Mouse (Mus musculus): ENCODE results near the gene Btbd11. TPM values are rescaled to one million over a fixed set of nuclear protein-coding genes. Genes with fewer than 3 reads are reported as not detected.

The Btbd11 gene
- polyA plus RNA-seq, 1 experiment from 2014 or later = 7.5 TPM

- ATAC-seq (ENCODE audit: insufficient number of reproducible peaks, low FRiP score, low TSS enrichment, low read depth) (no peak), DNase-seq (ENCODE audit: low spot score) (no peak)
- Histone ChIP-seq H3K27me3 (ENCODE audit: control insufficient read depth, insufficient read depth, low read length) (no peaks in the 10 kb centered on the region), H3K4me3 (ENCODE audit: low read depth, low read length) (no peak overlapping the region), H3K4me1 (ENCODE audit: control insufficient read depth, insufficient read depth, low read length) (peaks cover 8% of the 10 kb centered on the region), H3K36me3 (ENCODE audit: control insufficient read depth, insufficient read depth, low read length) (no peaks in the 10 kb centered on the region), H3K4me2 (ENCODE audit: low read depth, severe bottlenecking) (no peak overlapping the region), H3K9me3 (ENCODE audit: control insufficient read depth, low read length) (no peaks in the 10 kb centered on the region), H3K9ac (ENCODE audit: low read length) (no peak overlapping the region), H3K27ac (replicated peaks; ENCODE audit: low read depth, low read length) (no peak overlapping the region)
- 90% methylated on average over 1 of the region's 1 CpGs for WGBS
Observed at GRCm38 (mm10) chr10:85509000-85509399, 122.4 kb downstream of the Btbd11 start.

DNA sequence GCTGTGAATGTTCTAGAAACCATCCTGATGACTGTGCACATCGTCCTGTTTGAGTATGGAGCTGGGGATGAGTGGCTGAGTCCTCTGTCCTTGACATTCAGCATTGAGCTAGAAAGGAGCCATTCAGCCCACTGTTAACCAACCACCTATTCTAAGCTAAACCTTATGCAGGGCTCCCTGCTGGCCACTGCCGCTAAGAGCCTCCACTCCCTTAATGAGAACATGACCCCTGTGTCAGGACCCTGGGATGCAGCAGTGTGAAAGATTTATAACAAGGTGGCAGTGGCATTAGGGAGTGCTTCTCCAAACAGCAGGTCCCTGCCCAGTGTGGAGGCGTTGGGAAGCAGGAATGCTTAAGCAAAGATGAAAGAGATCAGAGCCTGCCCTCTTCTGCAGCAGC lies 123.7 kb downstream of the Btbd11 start:
- 4% methylated on average over 3 of the region's 3 CpGs for WGBS

GRCm38 (mm10) chr10:85512808-85513207 lies 126.2 kb downstream of the Btbd11 start:
- Histone ChIP-seq H3K4me2 (ENCODE audit: low read depth, severe bottlenecking) (no peak overlapping the region), H3K4me3 (ENCODE audit: low read depth, low read length) (no peak overlapping the region), H3K9me3 (ENCODE audit: control insufficient read depth, low read length) (no peaks in the 10 kb centered on the region), H3K36me3 (ENCODE audit: control insufficient read depth, insufficient read depth, low read length) (no peaks in the 10 kb centered on the region), H3K4me1 (ENCODE audit: control insufficient read depth, insufficient read depth, low read length) (peaks cover 21% of the 10 kb centered on the region), H3K9ac (ENCODE audit: low read length) (no peak overlapping the region), H3K27me3 (ENCODE audit: control insufficient read depth, insufficient read depth, low read length) (no peaks in the 10 kb centered on the region), H3K27ac (replicated peaks; ENCODE audit: low read depth, low read length) (no peak overlapping the region)
- DNase-seq (ENCODE audit: low spot score) (no peak), ATAC-seq (ENCODE audit: insufficient number of reproducible peaks, low FRiP score, low TSS enrichment, low read depth) (no peak)
- 70% methylated on average over 5 of the region's 5 CpGs for WGBS

More for the DNA sequence above, 123.7 kb downstream of the Btbd11 start:
- Histone ChIP-seq H3K27me3 (ENCODE audit: control insufficient read depth, insufficient read depth, low read length) (no peaks in the 10 kb centered on the region), H3K27ac (replicated peaks; ENCODE audit: low read depth, low read length) (no peak overlapping the region), H3K4me1 (ENCODE audit: control insufficient read depth, insufficient read depth, low read length) (peaks cover 8% of the 10 kb centered on the region), H3K4me3 (ENCODE audit: low read depth, low read length) (no peak overlapping the region), H3K4me2 (ENCODE audit: low read depth, severe bottlenecking) (no peak overlapping the region), H3K9me3 (ENCODE audit: control insufficient read depth, low read length) (no peaks in the 10 kb centered on the region), H3K36me3 (ENCODE audit: control insufficient read depth, insufficient read depth, low read length) (no peaks in the 10 kb centered on the region), H3K9ac (ENCODE audit: low read length) (no peak overlapping the region)
- no peak for DNase-seq (ENCODE audit: low spot score)
- no peak for ATAC-seq (ENCODE audit: insufficient number of reproducible peaks, low FRiP score, low TSS enrichment, low read depth)

DNA sequence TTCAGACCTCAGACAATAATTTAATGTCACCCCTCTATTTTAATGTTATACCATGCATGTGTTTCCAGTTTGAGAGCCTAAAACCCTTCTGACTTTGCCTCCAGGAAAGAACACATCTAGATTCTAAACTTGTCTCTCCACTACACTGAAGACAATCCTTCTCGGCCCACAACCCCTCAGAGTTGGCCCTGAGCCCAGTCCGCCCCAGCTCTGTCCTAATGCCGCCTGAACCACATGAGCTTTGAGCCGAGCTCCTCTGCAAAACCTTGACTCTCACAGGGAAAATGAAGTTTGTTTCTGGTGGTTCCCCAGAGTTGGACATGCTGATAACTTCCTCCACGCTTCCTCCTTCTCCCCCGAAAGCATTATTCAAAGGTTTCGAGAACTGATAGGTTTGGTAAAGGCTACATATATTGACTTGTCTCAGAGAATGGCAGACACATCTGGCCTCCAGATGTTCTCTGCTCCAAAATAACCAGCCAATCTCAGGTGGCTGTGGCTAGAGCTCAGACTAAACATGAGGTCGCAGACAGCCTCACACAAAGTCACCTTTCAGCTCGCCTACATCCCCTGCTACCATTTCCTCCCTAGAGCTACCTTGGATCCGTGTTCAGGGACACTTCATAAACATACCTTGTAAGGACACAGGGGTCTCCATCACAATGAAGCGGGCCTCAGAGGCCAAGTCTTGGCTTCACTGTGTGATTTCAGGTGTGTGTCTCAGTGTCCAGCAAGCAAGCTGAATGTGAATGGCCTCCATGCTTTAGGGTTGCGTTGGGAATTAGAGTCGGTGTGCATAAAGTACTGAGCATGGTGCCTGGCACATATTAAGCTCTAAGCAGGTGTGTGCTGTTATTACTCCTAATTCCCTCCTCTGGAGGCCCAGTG lies 130.9 kb downstream of the Btbd11 start:
- DNase-seq (ENCODE audit: low spot score) = peak; percentile 84
- Histone ChIP-seq H3K4me1 (ENCODE audit: control insufficient read depth, insufficient read depth, low read length) (peaks cover 24% of the 10 kb centered on the region), H3K4me3 (ENCODE audit: low read depth, low read length) (no peak overlapping the region), H3K9ac (ENCODE audit: low read length) (no peak overlapping the region), H3K36me3 (ENCODE audit: control insufficient read depth, insufficient read depth, low read length) (no peaks in the 10 kb centered on the region), H3K9me3 (ENCODE audit: control insufficient read depth, low read length) (no peaks in the 10 kb centered on the region), H3K27ac (replicated peaks; ENCODE audit: low read depth, low read length) (peak overlapping the region; percentile 78), H3K27me3 (ENCODE audit: control insufficient read depth, insufficient read depth, low read length) (no peaks in the 10 kb centered on the region), H3K4me2 (ENCODE audit: low read depth, severe bottlenecking) (no peak overlapping the region)
- WGBS = 22% methylated on average over 13 of the region's 13 CpGs
- ATAC-seq (ENCODE audit: insufficient number of reproducible peaks, low FRiP score, low TSS enrichment, low read depth) = peak; percentile 75

- Histone ChIP-seq H3K9me3 (ENCODE audit: control insufficient read depth, low read length) (no peaks in the 10 kb centered on the region), H3K36me3 (ENCODE audit: control insufficient read depth, insufficient read depth, low read length) (no peaks in the 10 kb centered on the region), H3K9ac (ENCODE audit: low read length) (no peak overlapping the region), H3K4me3 (ENCODE audit: low read depth, low read length) (no peak overlapping the region), H3K27ac (replicated peaks; ENCODE audit: low read depth, low read length) (peak overlapping the region; percentile 78), H3K4me2 (ENCODE audit: low read depth, severe bottlenecking) (no peak overlapping the region), H3K4me1 (ENCODE audit: control insufficient read depth, insufficient read depth, low read length) (peaks cover 24% of the 10 kb centered on the region), H3K27me3 (ENCODE audit: control insufficient read depth, insufficient read depth, low read length) (no peaks in the 10 kb centered on the region)
- WGBS = 53% methylated on average over 6 of the region's 6 CpGs
- DNase-seq (ENCODE audit: low spot score) = no peak
- ATAC-seq (ENCODE audit: insufficient number of reproducible peaks, low FRiP score, low TSS enrichment, low read depth) = no peak
Observed at GRCm38 (mm10) chr10:85518111-85518409, 131.4 kb downstream of the Btbd11 start.

GRCm38 (mm10) chr10:85522220-85522760 lies 135.7 kb downstream of the Btbd11 start:
- ATAC-seq (ENCODE audit: insufficient number of reproducible peaks, low FRiP score, low TSS enrichment, low read depth) (no peak), DNase-seq (ENCODE audit: low spot score) (no peak)
- no peaks in the 10 kb centered on the region for H3K36me3 ChIP-seq (ENCODE audit: control insufficient read depth, insufficient read depth, low read length)
- peaks cover 18% of the 10 kb centered on the region for H3K4me1 ChIP-seq (ENCODE audit: control insufficient read depth, insufficient read depth, low read length)
- 82% methylated on average over 7 of the region's 7 CpGs for WGBS
- H3K9ac ChIP-seq (ENCODE audit: low read length) = no peak overlapping the region
- no peak overlapping the region for H3K27ac ChIP-seq (replicated peaks; ENCODE audit: low read depth, low read length)
- no peak overlapping the region for H3K4me3 ChIP-seq (ENCODE audit: low read depth, low read length)
- H3K4me2 ChIP-seq (ENCODE audit: low read depth, severe bottlenecking) = no peak overlapping the region
- no peaks in the 10 kb centered on the region for H3K9me3 ChIP-seq (ENCODE audit: control insufficient read depth, low read length)
- no peaks in the 10 kb centered on the region for H3K27me3 ChIP-seq (ENCODE audit: control insufficient read depth, insufficient read depth, low read length)

GRCm38 (mm10) chr10:85525267-85526015 lies 138.8 kb downstream of the Btbd11 start:
- Histone ChIP-seq H3K27ac (replicated peaks; ENCODE audit: low read depth, low read length) (no peak overlapping the region), H3K9me3 (ENCODE audit: control insufficient read depth, low read length) (no peaks in the 10 kb centered on the region), H3K4me1 (ENCODE audit: control insufficient read depth, insufficient read depth, low read length) (peaks cover 3% of the 10 kb centered on the region; the same call in 1 of the 2 replicates), H3K4me2 (ENCODE audit: low read depth, severe bottlenecking) (no peak overlapping the region), H3K4me3 (ENCODE audit: low read depth, low read length) (no peak overlapping the region), H3K36me3 (ENCODE audit: control insufficient read depth, insufficient read depth, low read length) (no peaks in the 10 kb centered on the region), H3K9ac (ENCODE audit: low read length) (no peak overlapping the region), H3K27me3 (ENCODE audit: control insufficient read depth, insufficient read depth, low read length) (no peaks in the 10 kb centered on the region)
- DNase-seq (ENCODE audit: low spot score) (no peak), ATAC-seq (ENCODE audit: insufficient number of reproducible peaks, low FRiP score, low TSS enrichment, low read depth) (no peak)
- WGBS = 34% methylated on average over 7 of the region's 7 CpGs

GRCm38 (mm10) chr10:85526657-85527056 lies 140.0 kb downstream of the Btbd11 start:
- Histone ChIP-seq H3K27me3 (ENCODE audit: control insufficient read depth, insufficient read depth, low read length) (no peaks in the 10 kb centered on the region), H3K9me3 (ENCODE audit: control insufficient read depth, low read length) (no peaks in the 10 kb centered on the region), H3K4me2 (ENCODE audit: low read depth, severe bottlenecking) (no peak overlapping the region), H3K27ac (replicated peaks; ENCODE audit: low read depth, low read length) (no peak overlapping the region), H3K4me1 (ENCODE audit: control insufficient read depth, insufficient read depth, low read length) (peaks cover 3% of the 10 kb centered on the region; the same call in 1 of the 2 replicates), H3K9ac (ENCODE audit: low read length) (no peak overlapping the region), H3K36me3 (ENCODE audit: control insufficient read depth, insufficient read depth, low read length) (no peaks in the 10 kb centered on the region), H3K4me3 (ENCODE audit: low read depth, low read length) (no peak overlapping the region)
- 64% methylated on average over 2 of the region's 2 CpGs for WGBS
- DNase-seq (ENCODE audit: low spot score) = no peak
- no peak for ATAC-seq (ENCODE audit: insufficient number of reproducible peaks, low FRiP score, low TSS enrichment, low read depth)
